Mouse (Mus musculus) gastrocnemius, adult 2 months (tissue): ENCODE data around the gene Ogn. TPM values are rescaled to one million over a fixed set of nuclear protein-coding genes. Genes with fewer than 3 reads are reported as not detected.
A peak's percentile ranks its signal among the peaks of the same experiment; 100 is the strongest.
"Not testable (repeated sequence)": the region's sequence is repeated elsewhere in the genome, so short reads cannot be mapped to it uniquely, and the experiment has no call there.

Experiments used
- DNase-seq: peaks from one replicate; pipeline ENCODE4 v3.0.0; 2022
- H3K27ac ChIP-seq: fragments of 200-600 bp; 2 replicates; pipeline ENCODE4 v1.8.1; 2022; ENCODE audit warnings: mild to moderate bottlenecking
- H3K4me3 ChIP-seq: fragments of 200-600 bp; 2 replicates; pipeline ENCODE4 v1.8.1; 2022; ENCODE audit warnings: mild to moderate bottlenecking, moderate library complexity
- CTCF ChIP-seq: fragments of 200-600 bp; IDR thresholded peaks from 2 replicates; pipeline ENCODE4 v1.8.1; 2022; ENCODE audit warnings: antibody characterized with exemption, mild to moderate bottlenecking, moderate library complexity
- intact Hi-C: fragments of 180-260 bp; cut with DNase I; formaldehyde crosslinking; loops from one replicate; pipeline ENCODE4 v1.15.1; 2025
- long read RNA-seq, 2 experiments: library from polyadenylated mRNA; stranded (forward); transcript quantifications; one replicate each; pipeline ENCODE4 v2.0.0; 2021
- total RNA-seq, 2 experiments: library from RNA; stranded (reverse); gene quantifications; 2 replicates each; pipeline ENCODE4 v1.2.3; 2021

Gene Ogn
- 10 to 100 TPM; 21.3 to 46.8 TPM for total RNA-seq
- long read RNA-seq, experiment 1, transcript Ogn-201 (7 exons, 2,566 nt), result major isoform, 7 of 25 reads
- long read RNA-seq, experiment 1, partial matches to known transcripts, result 17 of 25 reads
- long read RNA-seq, experiment 1, other reads (novel, unspliced or antisense), result 1 of 25 reads
- long read RNA-seq, experiment 2, transcript Ogn-201 (7 exons, 2,566 nt), result major isoform, 9 of 10 reads
- long read RNA-seq, experiment 2, partial matches to known transcripts, result 0 of 10 reads
- long read RNA-seq, experiment 2, other reads (novel, unspliced or antisense), result 1 of 10 reads

GRCm38 (mm10) chr13:49607714-49608113, at the start of gene Ogn:
Gene Ogn (plus strand): TSS chr13:49608046.
- peak; percentile 32 for DNase-seq

GRCm38 (mm10) chr13:49559185-49559584, 48.7 kb upstream of the Ogn start:
- intact Hi-C loops, result no loop called here

More at GRCm38 (mm10) chr13:49607714-49608113, at the start of gene Ogn:
- intact Hi-C loops, result no loop called here
- no peak for TF ChIP-seq CTCF
- H3K27ac ChIP-seq, result peak within 1 kb of the TSS; percentile 81
- peak within 1 kb of the TSS; percentile 62 for H3K4me3 ChIP-seq

GRCm38 (mm10) chr13:49560886-49561285, 47.0 kb upstream of the Ogn start:
- no peak overlapping the region for H3K27ac ChIP-seq
- no peak for TF ChIP-seq CTCF
- DNase-seq, result no peak
- H3K4me3 ChIP-seq, result no peak overlapping the region
- intact Hi-C loops, result loop anchor here (5.0 kb wide), 1 partner anchor 81 kb away; no protein-coding TSS in a partner anchor

More at GRCm38 (mm10) chr13:49559185-49559584, 48.7 kb upstream of the Ogn start:
- TF ChIP-seq CTCF, result peak; percentile 62
- no peak overlapping the region for H3K4me3 ChIP-seq
- no peak overlapping the region; the same call in 1 of the 2 replicates for H3K27ac ChIP-seq
- peak; percentile 61 for DNase-seq

- TF ChIP-seq CTCF, result no peak
- H3K27ac ChIP-seq, result no peak overlapping the region
- no peak overlapping the region for H3K4me3 ChIP-seq
- intact Hi-C loops, result loop anchor here (5.0 kb wide), 1 partner anchor 78 kb away; no protein-coding TSS in a partner anchor
- no peak for DNase-seq
Measured at GRCm38 (mm10) chr13:49564347-49564746, 43.5 kb upstream of the Ogn start.

GRCm38 (mm10) chr13:49570371-49570770, 37.5 kb upstream of the Ogn start:
- DNase-seq, result no peak
- TF ChIP-seq CTCF, result no peak
- H3K4me3 ChIP-seq, result no peak overlapping the region
- intact Hi-C loops, result no loop called here
- no peak overlapping the region for H3K27ac ChIP-seq

GRCm38 (mm10) chr13:49571418-49571817, 36.4 kb upstream of the Ogn start:
- Histone ChIP-seq H3K27ac (no peak overlapping the region), H3K4me3 (no peak overlapping the region)
- intact Hi-C loops, result no loop called here
- DNase-seq, result no peak
- TF ChIP-seq CTCF, result no peak

- DNase-seq, result no peak
- TF ChIP-seq CTCF, result no peak
- Histone ChIP-seq H3K4me3 (peak within 1 kb of the TSS; percentile 59), H3K27ac (peak within 1 kb of the TSS; percentile 86)
- intact Hi-C loops, result no loop called here
Measured at GRCm38 (mm10) chr13:49581541-49582530, 26.0 kb upstream of the Ogn start, which contains the start of gene Omd. Gene Omd (plus strand): TSS chr13:49582462.

- DNase-seq, result no peak
- TF ChIP-seq CTCF, result no peak
- intact Hi-C loops, result no loop called here
- Histone ChIP-seq H3K27ac (peak overlapping the region; percentile 86), H3K4me3 (peak overlapping the region; percentile 18)
Measured at GRCm38 (mm10) chr13:49583859-49584258, 24.0 kb upstream of the Ogn start.

GRCm38 (mm10) chr13:49584307-49585005, 23.4 kb upstream of the Ogn start:
- TF ChIP-seq CTCF, result no peak
- DNase-seq, result peak; percentile 67
- H3K4me3 ChIP-seq, result peak overlapping the region; percentile 18
- peak overlapping the region; percentile 86 for H3K27ac ChIP-seq
- intact Hi-C loops, result no loop called here

- no peak for TF ChIP-seq CTCF
- no peak for DNase-seq
- intact Hi-C loops, result no loop called here
- Histone ChIP-seq H3K4me3 (no peak overlapping the region; the same call in 1 of the 2 replicates), H3K27ac (peak overlapping the region; percentile 86)
Measured at GRCm38 (mm10) chr13:49586062-49586461, 21.8 kb upstream of the Ogn start.

- DNase-seq, intact Hi-C loops, H3K4me3 ChIP-seq, H3K27ac ChIP-seq: not testable (repeated sequence)
Measured at GRCm38 (mm10) chr13:49602541-49602940, 5.3 kb upstream of the Ogn start.

- H3K27ac ChIP-seq, result peak overlapping the region; percentile 31; the same call in 1 of the 2 replicates
- intact Hi-C loops, result no loop called here
- DNase-seq, result no peak
- no peak overlapping the region for H3K4me3 ChIP-seq
- no peak for TF ChIP-seq CTCF
Measured at GRCm38 (mm10) chr13:49603603-49604002, 4.2 kb upstream of the Ogn start.
